Mouse (Mus musculus) testis, adult 2 months (tissue): ENCODE measurements around the gene Apoh. TPM values are rescaled to one million over a fixed set of nuclear protein-coding genes. Genes with fewer than 3 reads are reported as not detected.

Experiments used
- H3K27ac ChIP-seq: fragments of 200-500 bp; 2 replicates; pipeline ENCODE4 v1.5.1; 2012; ENCODE audit warnings: low read depth, low read length; ENCODE audit not compliant: control insufficient read depth, insufficient read depth
- H3K27me3 ChIP-seq: fragments of 200-500 bp; 2 replicates; pipeline ENCODE4 v1.6.1; 2012; ENCODE audit warnings: mild to moderate bottlenecking, low read length, moderate library complexity; ENCODE audit not compliant: control insufficient read depth, insufficient read depth
- H3K36me3 ChIP-seq: fragments of 200-500 bp; 2 replicates; pipeline ENCODE4 v1.6.1; 2012; ENCODE audit warnings: mild to moderate bottlenecking, low read length; ENCODE audit not compliant: control insufficient read depth, insufficient read depth
- H3K4me1 ChIP-seq: fragments of 200-500 bp; 2 replicates; pipeline ENCODE4 v1.6.1; 2012; ENCODE audit warnings: low read length; ENCODE audit not compliant: control insufficient read depth, insufficient read depth
- H3K4me3 ChIP-seq: fragments of 200-500 bp; 2 replicates; pipeline ENCODE4 v1.5.1; 2012; ENCODE audit warnings: low read depth, mild to moderate bottlenecking, low read length, moderate library complexity, mixed read lengths; ENCODE audit not compliant: control insufficient read depth
- CTCF ChIP-seq: fragments of 200-500 bp; IDR thresholded peaks from 2 replicates; pipeline ENCODE4 v1.5.1; 2012; ENCODE audit warnings: low read depth, mild to moderate bottlenecking, inconsistent platforms, low read length, moderate library complexity; ENCODE audit not compliant: control insufficient read depth, insufficient read depth, insufficient replicate concordance
- POLR2A ChIP-seq: fragments of 200-500 bp; IDR thresholded peaks from 2 replicates; pipeline ENCODE4 v1.6.1; 2012; ENCODE audit warnings: low read depth, mild to moderate bottlenecking, inconsistent platforms, low read length, moderate library complexity; ENCODE audit not compliant: control insufficient read depth
- polyA plus RNA-seq: library from polyadenylated mRNA; depleted of rRNA; stranded (reverse); fragments of >200 nt; gene quantifications from 2 replicates; pipeline ENCODE4 v1.2.3, GENCODE M21; 2012

Apoh gene
- polyA plus RNA-seq, 1 experiment = 121 TPM

DNA sequence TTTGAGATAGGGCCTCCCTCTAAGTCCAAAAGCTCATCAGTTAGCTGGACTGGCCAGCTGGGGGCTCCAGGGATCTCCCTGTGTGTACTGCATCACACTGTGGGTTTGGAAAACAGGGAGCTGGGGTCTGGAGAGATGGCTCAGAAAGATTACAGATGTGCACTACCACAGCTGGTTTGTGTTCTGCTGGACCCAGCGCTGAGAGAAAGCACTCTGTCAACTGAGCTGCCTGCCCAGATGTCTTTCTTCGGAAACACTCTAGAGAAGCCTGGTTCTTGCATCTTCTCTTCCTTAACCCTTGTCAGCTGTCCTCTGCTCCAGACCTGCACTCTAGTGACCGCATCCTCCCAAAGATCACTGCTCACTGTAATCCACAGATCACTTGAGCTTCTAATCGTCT is 20.8 kb downstream of the Apoh start:
- Histone ChIP-seq H3K4me1 (no peaks in the 10 kb centered on the region), H3K27ac (no peak overlapping the region), H3K27me3 (no peaks in the 10 kb centered on the region), H3K4me3 (no peak overlapping the region), H3K36me3 (no peaks in the 10 kb centered on the region)
- TF ChIP-seq CTCF (no peak), POLR2A (no peak)

DNA sequence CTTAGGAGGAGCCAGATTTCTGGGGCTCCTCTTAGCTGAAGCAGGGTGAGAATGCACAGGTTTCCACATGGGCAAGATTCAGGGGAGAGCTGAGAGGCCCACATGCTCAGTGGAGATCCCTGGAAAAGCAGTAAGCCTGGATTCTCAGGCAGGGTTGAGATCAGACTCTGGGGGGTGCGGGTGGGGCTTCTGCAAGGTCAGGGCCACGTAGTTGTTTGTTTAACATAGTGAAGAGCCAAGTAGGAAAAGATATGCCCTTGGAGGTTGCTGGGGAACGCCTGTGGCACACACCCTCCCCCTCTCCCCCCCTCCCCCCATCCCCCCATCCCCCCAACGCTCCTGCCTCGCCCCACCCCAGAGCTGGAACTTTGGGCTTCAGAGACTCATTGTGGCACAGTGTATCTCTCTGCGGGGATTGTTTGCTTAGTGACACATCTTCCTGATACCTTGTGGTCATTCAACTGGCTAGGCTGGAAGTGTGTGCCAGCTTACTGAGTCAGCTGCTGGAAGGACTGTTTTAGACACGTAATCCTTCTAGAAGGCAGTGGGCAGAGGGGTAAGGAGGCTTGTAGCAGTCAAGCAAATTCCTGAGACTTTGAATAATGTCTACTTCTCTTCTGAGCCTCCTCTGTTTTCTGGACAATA is 21.9 kb downstream of the Apoh start:
- Histone ChIP-seq H3K27me3 (no peaks in the 10 kb centered on the region), H3K36me3 (no peaks in the 10 kb centered on the region), H3K4me3 (no peak overlapping the region), H3K4me1 (no peaks in the 10 kb centered on the region), H3K27ac (no peak overlapping the region)
- TF ChIP-seq CTCF (no peak), POLR2A (no peak)

DNA sequence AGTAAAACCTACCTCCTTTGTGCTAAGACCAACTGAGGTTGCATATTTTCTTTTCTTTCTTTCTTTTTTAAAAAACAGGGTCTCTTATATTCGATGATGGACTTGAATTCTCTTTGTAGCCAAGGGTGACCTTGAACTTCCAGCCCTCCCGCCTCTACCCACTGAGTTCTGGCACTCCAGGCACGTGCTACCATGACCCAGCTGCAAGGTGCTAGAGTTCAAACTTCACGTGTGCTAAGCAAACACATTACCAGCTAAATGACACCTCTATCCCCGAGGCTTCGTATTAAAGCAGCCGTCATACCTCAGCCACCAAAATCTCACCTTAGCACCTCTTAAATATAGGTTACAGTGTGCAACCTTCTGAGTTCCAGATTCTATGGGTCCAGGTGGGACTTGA is 22.4 kb downstream of the Apoh start:
- Histone ChIP-seq H3K4me1 (no peaks in the 10 kb centered on the region), H3K27me3 (no peaks in the 10 kb centered on the region), H3K4me3 (no peak overlapping the region), H3K27ac (no peak overlapping the region), H3K36me3 (no peaks in the 10 kb centered on the region)
- TF ChIP-seq POLR2A (no peak), CTCF (no peak)

DNA sequence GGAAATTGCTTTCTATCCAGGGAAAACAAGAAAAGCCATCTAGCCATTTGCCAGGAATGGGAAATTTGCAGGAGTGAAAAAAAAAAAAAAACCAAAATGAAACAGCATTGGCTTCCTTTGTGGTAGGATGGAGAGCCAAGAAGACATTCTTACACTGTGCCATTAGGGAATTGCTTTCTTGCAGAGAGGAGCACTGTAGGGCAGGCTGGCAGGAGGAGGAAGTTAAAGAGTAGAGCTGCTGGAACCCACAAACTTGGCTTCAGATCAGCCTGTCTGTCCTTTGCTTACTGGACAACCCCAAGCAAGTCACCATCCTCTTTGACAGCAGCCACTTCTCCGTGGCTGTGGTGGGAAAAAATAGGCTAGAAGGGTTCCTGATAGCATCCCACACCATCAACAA is 23.9 kb downstream of the Apoh start:
- no peak overlapping the region for H3K4me3 ChIP-seq
- H3K4me1 ChIP-seq = no peaks in the 10 kb centered on the region
- H3K36me3 ChIP-seq = no peaks in the 10 kb centered on the region
- TF ChIP-seq CTCF (no peak), POLR2A (no peak)
- no peaks in the 10 kb centered on the region for H3K27me3 ChIP-seq
- no peak overlapping the region for H3K27ac ChIP-seq

DNA sequence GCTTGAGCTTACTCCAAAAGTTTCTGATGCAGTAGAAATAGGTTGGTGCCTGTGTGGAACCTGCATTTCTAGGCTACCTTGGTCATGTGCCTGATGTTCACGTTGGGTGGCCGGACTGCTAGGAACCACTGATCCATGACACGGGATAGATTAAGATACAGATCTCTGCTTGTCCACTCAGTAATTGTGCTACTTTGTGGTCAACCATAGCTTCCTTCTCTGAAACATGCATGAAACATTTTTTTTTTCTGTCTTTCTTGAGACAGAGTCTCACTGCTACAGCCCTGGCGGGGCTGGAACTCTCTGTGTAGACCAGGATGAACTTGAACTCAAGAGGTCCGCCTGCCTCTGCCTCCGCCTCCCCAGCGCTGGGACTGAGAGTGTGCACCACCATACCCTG is 33.7 kb downstream of the Apoh start:
- no peak overlapping the region for H3K4me3 ChIP-seq
- H3K27ac ChIP-seq = no peak overlapping the region
- H3K4me1 ChIP-seq = no peaks in the 10 kb centered on the region
- H3K27me3 ChIP-seq = no peaks in the 10 kb centered on the region
- no peaks in the 10 kb centered on the region for H3K36me3 ChIP-seq
- TF ChIP-seq POLR2A (no peak), CTCF (no peak)

DNA sequence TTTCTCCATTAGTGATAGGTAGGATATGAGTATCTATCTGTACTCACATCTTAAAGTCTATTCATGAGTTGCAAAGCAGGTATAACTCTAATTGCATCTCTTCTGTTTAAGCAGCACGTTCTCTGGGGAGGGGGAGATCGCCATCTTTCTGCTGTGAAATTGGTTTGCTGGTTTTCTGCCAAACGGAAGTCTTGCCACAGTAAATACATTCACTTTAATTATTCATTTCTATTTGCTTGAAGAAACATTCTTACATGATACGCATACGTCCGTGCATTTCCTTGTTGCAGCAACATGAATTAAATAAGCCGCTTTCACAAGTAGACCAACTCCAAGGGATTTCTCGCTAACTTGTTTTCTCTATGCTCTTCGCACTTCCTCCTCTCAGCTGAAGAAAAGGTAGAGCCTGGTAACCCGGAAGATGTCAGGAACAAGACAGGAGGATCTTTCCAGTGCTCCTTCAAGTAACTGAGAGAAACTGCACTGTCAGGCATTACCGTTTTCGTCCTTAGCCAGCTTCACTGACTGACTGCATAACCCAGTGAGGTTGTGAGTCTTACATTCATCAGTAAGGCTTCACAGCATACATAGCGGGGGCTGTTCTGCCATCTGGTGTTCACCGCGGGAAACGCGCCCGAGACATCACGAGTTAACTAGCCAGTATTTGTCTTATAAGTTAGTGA is 34.7 kb downstream of the Apoh start:
- Histone ChIP-seq H3K27me3 (no peaks in the 10 kb centered on the region), H3K4me3 (peak overlapping the region; percentile 69), H3K27ac (no peak overlapping the region), H3K36me3 (no peaks in the 10 kb centered on the region), H3K4me1 (no peaks in the 10 kb centered on the region)
- TF ChIP-seq CTCF (peak; percentile 79), POLR2A (no peak)

DNA sequence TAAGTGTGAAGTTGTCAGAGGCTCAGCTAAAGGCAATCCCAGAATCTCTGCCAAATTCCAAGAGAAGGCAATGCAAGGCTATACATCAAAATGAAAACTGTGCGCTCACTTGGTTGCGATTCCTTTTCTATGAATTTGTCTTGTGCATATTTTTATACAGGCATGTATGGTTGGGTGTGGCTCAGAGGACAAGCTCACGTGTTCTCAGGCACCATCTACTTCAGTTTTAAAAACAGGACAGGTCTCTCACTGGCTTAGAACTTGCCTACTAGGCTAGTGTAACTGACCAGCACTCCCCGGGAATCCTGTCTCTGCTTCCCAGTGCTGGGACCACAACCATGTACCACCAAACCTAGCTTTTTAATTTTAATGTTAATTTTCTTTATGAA is 35.2 kb downstream of the Apoh start:
- TF ChIP-seq CTCF (no peak), POLR2A (no peak)
- Histone ChIP-seq H3K4me1 (no peaks in the 10 kb centered on the region), H3K27ac (no peak overlapping the region), H3K27me3 (no peaks in the 10 kb centered on the region), H3K4me3 (peak overlapping the region; percentile 69), H3K36me3 (no peaks in the 10 kb centered on the region)

DNA sequence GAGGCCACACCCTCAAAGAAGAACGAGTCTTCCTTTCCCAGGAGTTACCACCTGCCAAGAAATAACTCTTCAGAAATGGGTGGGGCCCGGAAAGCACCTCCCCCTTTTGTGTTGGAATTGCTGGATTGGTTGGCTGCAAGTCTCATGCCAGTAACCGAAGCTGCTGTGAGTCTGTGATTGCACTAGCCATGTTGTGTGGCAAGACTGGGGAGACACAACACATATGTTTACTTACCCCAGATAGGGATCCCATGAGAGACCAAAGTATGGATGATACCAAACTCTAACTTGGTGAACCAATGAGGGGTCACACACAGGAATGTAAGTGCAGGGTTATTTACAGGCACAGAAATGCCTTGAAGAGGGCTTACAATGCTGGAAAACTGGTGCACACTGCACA is 39.5 kb downstream of the Apoh start:
- H3K27ac ChIP-seq = no peak overlapping the region
- H3K4me3 ChIP-seq = no peak overlapping the region; the same call in 1 of the 2 replicates
- H3K4me1 ChIP-seq = no peaks in the 10 kb centered on the region
- no peaks in the 10 kb centered on the region for H3K27me3 ChIP-seq
- TF ChIP-seq POLR2A = no peak
- TF ChIP-seq CTCF = no peak
- H3K36me3 ChIP-seq = no peaks in the 10 kb centered on the region
